Mouse (Mus musculus) olfactory bulb, adult 2 months (tissue): ENCODE measurements around the gene Cfap100.

Experiments used
- CTCF ChIP-seq: fragments of 200-500 bp; IDR thresholded peaks from 2 replicates; pipeline ENCODE4 v1.5.1; 2012; ENCODE audit warnings: low read depth, mild to moderate bottlenecking, low read length, moderate library complexity; ENCODE audit not compliant: insufficient read depth
- POLR2A ChIP-seq: fragments of 200-500 bp; IDR thresholded peaks from 2 replicates; pipeline ENCODE4 v1.6.1; 2012; ENCODE audit warnings: mild to moderate bottlenecking, low read depth, low read length, moderate library complexity; ENCODE audit not compliant: insufficient read depth

GRCm38 (mm10) chr6:90358142-90358541 lies 70.5 kb downstream of the Cfap100 start:
- no peak for TF ChIP-seq CTCF
- no peak for TF ChIP-seq POLR2A
